Mouse (Mus musculus) ES-Bruce4 (cell line): ENCODE measurements around the gene Krtap5-5. TPM values are rescaled to one million over a fixed set of nuclear protein-coding genes. Genes with fewer than 3 reads are reported as not detected.
"Not testable (repeated sequence)": the region's sequence is repeated elsewhere in the genome, so short reads cannot be mapped to it uniquely, and the experiment has no call there.

Source experiments
- H3K27ac ChIP-seq: 2 replicates; pipeline ENCODE4 v1.5.1; 2012; ENCODE audit warnings: low read length, inconsistent platforms; ENCODE audit not compliant: insufficient read depth
- H3K27me3 ChIP-seq: 2 replicates; pipeline ENCODE4 v1.6.1; 2012; ENCODE audit warnings: mild to moderate bottlenecking, low read length, inconsistent platforms; ENCODE audit not compliant: control insufficient read depth, poor library complexity, insufficient read depth, severe bottlenecking
- H3K36me3 ChIP-seq: 2 replicates; pipeline ENCODE4 v1.6.1; 2012; ENCODE audit warnings: inconsistent platforms, mild to moderate bottlenecking, low read length, moderate library complexity; ENCODE audit not compliant: control insufficient read depth, poor library complexity, insufficient read depth, severe bottlenecking
- H3K4me1 ChIP-seq: one replicate; pipeline ENCODE4 v1.8.1; 2011; ENCODE audit warnings: low read length; ENCODE audit not compliant: control insufficient read depth, insufficient read depth
- H3K4me3 ChIP-seq: 2 replicates; pipeline ENCODE4 v1.5.1; 2011; ENCODE audit warnings: low read depth, mild to moderate bottlenecking, low read length
- H3K9ac ChIP-seq: 2 replicates; pipeline ENCODE4 v1.6.1; 2012; ENCODE audit warnings: low read depth, mild to moderate bottlenecking, inconsistent platforms; ENCODE audit not compliant: poor library complexity, severe bottlenecking
- H3K9me3 ChIP-seq: replicated peaks from 2 replicates; pipeline ENCODE4 v1.6.1; 2012; ENCODE audit warnings: mild to moderate bottlenecking, low read length, inconsistent platforms; ENCODE audit not compliant: control insufficient read depth, poor library complexity, insufficient read depth, severe bottlenecking
- CTCF ChIP-seq: IDR thresholded peaks from one replicate; pipeline ENCODE4 v1.8.1; 2011; ENCODE audit warnings: low read depth, low read length
- EP300 ChIP-seq: IDR thresholded peaks from 2 replicates; pipeline ENCODE4 v1.6.1; 2011; ENCODE audit warnings: low read depth, low read length; ENCODE audit not compliant: insufficient read depth
- POLR2A ChIP-seq: IDR thresholded peaks from one replicate; pipeline ENCODE4 v1.8.1; 2011; ENCODE audit warnings: low read length; ENCODE audit not compliant: insufficient read depth
- polyA plus RNA-seq: library from polyadenylated mRNA; stranded (reverse); fragments of >200 nt; gene quantifications from 2 replicates; pipeline ENCODE4 v1.2.4, GENCODE M21; 2011; ENCODE audit warnings: low read depth; ENCODE audit not compliant: missing spikeins, insufficient read depth, insufficient read length

Gene Krtap5-5
- polyA plus RNA-seq, result not detected in 2 replicates

GRCm38 (mm10) chr7:142229871-142230270, at the start of gene Krtap5-5:
Krtap5-5 (minus strand) TSS chr7:142229971.
- H3K4me1 ChIP-seq, H3K4me3 ChIP-seq, H3K36me3 ChIP-seq, H3K27me3 ChIP-seq, H3K9ac ChIP-seq: not testable (repeated sequence)
- peak within 1 kb of the TSS; percentile 94; the same call in 1 of the 2 replicates for H3K27ac ChIP-seq
- H3K9me3 ChIP-seq, result peaks cover 24% of the 10 kb centered on the region

GRCm38 (mm10) chr7:142279291-142279690, 49.5 kb upstream of the Krtap5-5 start:
- H3K4me3 ChIP-seq, H3K9me3 ChIP-seq, H3K27ac ChIP-seq, H3K9ac ChIP-seq, H3K27me3 ChIP-seq, H3K36me3 ChIP-seq, H3K4me1 ChIP-seq: not testable (repeated sequence)

- H3K36me3 ChIP-seq, H3K27ac ChIP-seq, H3K4me3 ChIP-seq, H3K9ac ChIP-seq, H3K27me3 ChIP-seq, H3K4me1 ChIP-seq, H3K9me3 ChIP-seq: not testable (repeated sequence)
- TF ChIP-seq CTCF, result peak; percentile 61
Observed at GRCm38 (mm10) chr7:142278183-142278582, 48.4 kb upstream of the Krtap5-5 start.

DNA sequence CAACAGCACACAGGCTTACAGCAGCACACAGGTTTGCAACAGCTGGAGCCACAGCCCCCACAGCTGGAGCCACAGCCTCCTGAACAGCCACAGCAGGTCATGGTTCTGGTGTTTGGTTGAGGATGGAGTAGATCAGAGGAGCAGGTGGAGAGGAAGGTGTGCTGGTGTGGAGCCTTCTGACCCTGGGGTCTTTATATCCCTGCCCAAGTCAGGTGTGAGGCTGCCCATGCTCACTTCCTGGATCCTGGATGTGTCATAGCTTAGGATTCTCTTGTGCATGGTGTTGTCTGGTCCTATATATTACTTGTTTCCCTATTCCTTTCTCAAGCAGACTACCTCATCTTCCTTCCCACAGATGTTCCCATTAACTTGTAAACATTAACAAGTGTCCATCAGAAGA, 44.5 kb upstream of the Krtap5-5 start, which contains the start of gene Gm4559:
Gm4559 (minus strand) TSS at position 101 of the 400 bp plus-strand sequence.
- H3K9me3 ChIP-seq, H3K4me1 ChIP-seq, H3K27me3 ChIP-seq, H3K36me3 ChIP-seq, H3K9ac ChIP-seq, H3K27ac ChIP-seq, H3K4me3 ChIP-seq: not testable (repeated sequence)

DNA sequence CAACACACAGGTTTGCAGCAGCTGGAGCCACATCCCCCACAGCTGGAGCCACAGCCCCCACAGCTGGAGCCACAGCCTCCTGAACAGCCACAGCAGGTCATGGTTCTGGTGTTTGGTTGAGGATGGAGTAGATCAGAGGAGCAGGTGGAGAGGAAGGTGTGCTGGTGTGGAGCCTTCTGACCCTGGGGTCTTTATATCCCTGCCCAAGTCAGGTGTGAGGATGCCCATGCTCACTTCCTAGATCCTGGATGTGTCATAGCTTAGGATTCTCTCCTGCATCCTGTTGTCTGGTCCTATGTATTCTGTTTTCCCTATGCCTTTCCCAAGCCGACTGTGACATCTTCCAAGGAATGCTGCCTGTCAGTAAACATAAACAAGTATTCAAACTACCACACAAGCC, 28.5 kb upstream of the Krtap5-5 start, which contains the start of gene Gm2431:
Gm2431 (minus strand) TSS at position 101 of the 400 bp plus-strand sequence.
- not testable (repeated sequence) for H3K9me3 ChIP-seq, H3K27me3 ChIP-seq, H3K36me3 ChIP-seq, H3K4me3 ChIP-seq, H3K27ac ChIP-seq, H3K9ac ChIP-seq, H3K4me1 ChIP-seq

GRCm38 (mm10) chr7:142255517-142255916, 25.7 kb upstream of the Krtap5-5 start:
- Histone ChIP-seq H3K4me3 (no peak overlapping the region), H3K9ac (no peak overlapping the region), H3K36me3 (no peaks in the 10 kb centered on the region), H3K9me3 (no peaks in the 10 kb centered on the region), H3K27ac (no peak overlapping the region), H3K27me3 (no peaks in the 10 kb centered on the region), H3K4me1 (no peaks in the 10 kb centered on the region)
- TF ChIP-seq CTCF (peak; percentile 76), POLR2A (no peak)

DNA sequence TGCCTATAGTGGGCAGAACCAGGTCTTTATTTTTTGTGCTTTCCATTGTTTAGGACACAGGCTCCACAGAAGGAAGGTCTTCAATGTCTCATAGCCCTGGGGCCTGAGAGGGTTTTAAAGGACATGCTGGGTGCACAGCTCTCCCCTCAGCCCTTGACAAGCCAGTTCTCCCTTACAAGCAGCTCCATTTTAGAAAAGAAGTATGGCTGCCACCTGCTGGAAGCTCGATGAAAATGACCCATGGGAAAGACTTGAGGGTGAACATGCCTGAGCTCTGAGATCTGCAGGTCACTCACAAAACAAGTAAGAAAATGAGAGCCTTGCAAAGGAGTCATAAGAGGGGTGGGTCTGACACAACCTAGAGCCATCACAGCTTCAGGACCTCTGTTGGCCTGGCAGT, 20.1 kb upstream of the Krtap5-5 start:
- no peak overlapping the region for H3K9ac ChIP-seq
- H3K36me3 ChIP-seq, result no peaks in the 10 kb centered on the region
- TF ChIP-seq CTCF (peak; percentile 49), EP300 (no peak)

More for the DNA sequence above, 20.1 kb upstream of the Krtap5-5 start:
- Histone ChIP-seq H3K4me3 (no peak overlapping the region), H3K27me3 (no peaks in the 10 kb centered on the region), H3K4me1 (no peaks in the 10 kb centered on the region), H3K27ac (no peak overlapping the region), H3K9me3 (no peaks in the 10 kb centered on the region)
